Mouse (Mus musculus): ENCODE data around the gene Iqcn. TPM values are rescaled to one million over a fixed set of nuclear protein-coding genes. Genes with fewer than 3 reads are reported as not detected.
A peak's percentile ranks its signal among the peaks of the same experiment; 100 is the strongest.

The Iqcn gene
- polyA plus RNA-seq, 2 experiments from 2014 or later = not detected

GRCm38 (mm10) chr8:70679404-70679803 is 23.9 kb upstream of the Iqcn start:
- no peak for ATAC-seq

- no peak for ATAC-seq
Observed at GRCm38 (mm10) chr8:70680039-70680438, 23.2 kb upstream of the Iqcn start.

GRCm38 (mm10) chr8:70681410-70681809 is 21.8 kb upstream of the Iqcn start:
- no peak for ATAC-seq

- no peak for ATAC-seq
Observed at GRCm38 (mm10) chr8:70682193-70682592, 21.1 kb upstream of the Iqcn start.

- no peak for ATAC-seq
Observed at GRCm38 (mm10) chr8:70682692-70683091, 20.6 kb upstream of the Iqcn start.

DNA sequence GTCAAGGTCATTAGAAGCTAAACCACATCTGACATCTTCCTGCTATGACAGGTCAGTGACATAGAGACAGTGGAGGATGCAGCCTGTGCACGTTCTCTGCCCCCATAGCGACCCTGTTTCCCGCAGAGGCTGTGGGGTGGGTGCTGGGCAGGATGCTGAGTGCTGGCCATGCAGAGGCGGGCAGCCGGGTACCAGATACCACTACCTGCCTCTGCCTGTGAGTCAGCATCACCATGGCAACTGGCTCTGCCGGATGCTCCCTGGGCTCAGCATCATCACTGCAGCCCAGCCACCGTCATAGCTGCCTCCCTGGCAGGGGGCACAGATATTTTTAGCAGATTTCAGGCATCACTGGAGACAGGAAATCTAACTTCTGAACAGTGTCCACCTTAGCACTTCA is 19.0 kb upstream of the Iqcn start:
- ATAC-seq = peak; percentile 98

DNA sequence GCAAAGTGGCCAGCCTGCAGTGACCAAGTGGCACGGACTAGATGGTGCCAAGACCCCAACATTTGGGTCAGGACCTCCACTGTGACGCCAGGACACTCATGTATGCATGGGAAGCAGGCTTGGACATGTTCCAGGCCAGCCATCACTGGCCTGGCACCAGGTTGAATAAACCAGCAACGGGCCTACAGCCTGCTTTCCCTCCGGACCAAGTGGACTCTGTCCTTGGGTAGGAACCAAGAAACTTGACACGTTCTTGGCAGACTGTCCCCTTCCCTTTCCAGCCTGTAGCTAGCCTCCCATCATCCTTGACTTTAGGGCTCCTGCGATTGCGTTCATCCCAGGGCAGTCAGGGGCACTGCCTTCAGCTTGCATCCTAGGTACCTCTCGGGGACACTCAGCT is 15.7 kb upstream of the Iqcn start:
- no peak for ATAC-seq

- ATAC-seq = no peak
Observed at GRCm38 (mm10) chr8:70688136-70688535, 15.1 kb upstream of the Iqcn start.

- ATAC-seq = no peak
Observed at GRCm38 (mm10) chr8:70689892-70690390, 13.3 kb upstream of the Iqcn start.

GRCm38 (mm10) chr8:70691230-70691629 is 12.0 kb upstream of the Iqcn start:
- ATAC-seq = no peak

DNA sequence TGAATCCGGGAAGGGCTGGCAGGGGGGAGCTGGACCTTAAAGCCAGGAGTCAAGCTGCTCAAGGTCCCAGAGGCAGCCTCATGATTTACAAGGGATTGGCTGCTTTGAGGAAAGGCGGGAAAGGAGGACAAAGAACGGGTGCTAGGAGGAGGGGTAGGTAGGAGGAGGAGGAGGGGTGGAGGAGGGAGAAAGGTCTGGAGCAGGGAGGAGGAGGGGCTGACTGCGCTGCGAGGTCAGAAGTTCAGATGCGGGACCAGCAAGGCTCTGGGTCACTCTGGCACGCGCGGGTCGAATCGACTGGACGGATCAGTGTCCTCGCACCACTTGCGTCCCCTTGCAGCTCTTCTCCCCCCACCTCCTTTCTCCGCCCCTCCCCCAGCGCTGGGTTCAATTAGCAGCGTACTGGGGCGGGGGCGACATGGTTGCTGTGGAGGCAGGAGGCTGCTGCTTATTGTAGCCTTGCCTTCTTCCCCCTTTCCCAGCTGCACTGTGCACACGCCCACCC is 11.5 kb upstream of the Iqcn start:
- ATAC-seq = no peak

GRCm38 (mm10) chr8:70693636-70694035 is 9.6 kb upstream of the Iqcn start:
- no peak for ATAC-seq

GRCm38 (mm10) chr8:70695318-70696018 is 7.8 kb upstream of the Iqcn start:
- no peak for ATAC-seq

- no peak for ATAC-seq
Observed at GRCm38 (mm10) chr8:70696019-70696885, 7.0 kb upstream of the Iqcn start.

- no peak for ATAC-seq
Observed at GRCm38 (mm10) chr8:70696946-70697345, 6.3 kb upstream of the Iqcn start.

DNA sequence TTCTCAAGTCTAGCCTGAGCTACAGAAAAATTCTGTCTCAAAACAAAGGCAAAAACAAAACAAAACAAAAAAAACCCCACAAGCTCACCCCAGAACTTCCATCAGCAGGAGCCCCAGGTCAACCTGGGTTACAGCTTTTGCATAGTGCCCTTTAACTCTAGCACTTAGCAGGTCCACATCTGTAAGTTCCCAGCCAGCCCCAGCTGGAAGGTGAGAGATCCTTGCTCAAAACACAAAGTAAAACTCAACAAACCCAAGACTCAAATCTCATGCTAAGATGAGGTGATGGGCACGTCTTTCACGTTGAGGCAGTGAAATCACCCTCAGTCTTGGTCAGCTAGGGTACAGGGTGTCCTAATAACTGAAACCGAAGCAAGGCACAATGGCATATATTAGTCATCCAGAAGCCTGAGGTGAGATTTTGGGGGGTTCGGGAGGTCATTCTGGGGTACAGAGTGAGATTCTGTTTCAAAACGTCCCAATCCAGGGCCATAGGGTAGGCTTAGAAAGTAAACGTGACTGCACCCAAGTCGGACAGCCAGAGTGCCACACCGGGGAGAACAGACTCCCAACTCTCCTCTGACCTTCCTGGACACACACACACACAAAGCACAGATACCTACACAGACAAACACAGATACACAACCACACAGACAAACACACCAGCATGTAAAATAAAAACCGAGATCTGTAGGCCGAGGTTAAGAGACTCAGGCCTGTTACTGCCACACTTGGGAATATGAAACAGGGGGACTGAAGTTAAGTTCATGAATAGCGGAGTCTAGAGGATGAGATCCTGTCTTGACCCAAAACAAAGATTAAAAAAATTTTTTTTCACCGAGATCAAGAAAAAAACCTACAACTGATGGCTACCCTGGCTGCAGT is 5.6 kb upstream of the Iqcn start:
- ATAC-seq = no peak

GRCm38 (mm10) chr8:70698310-70699109 is 4.7 kb upstream of the Iqcn start, which contains the start of gene Jund:
Jund (plus strand) TSS chr8:70698949.
- peak; percentile 60 for ATAC-seq

- ATAC-seq = peak; percentile 1
Observed at GRCm38 (mm10) chr8:70699116-70699833, 4.0 kb upstream of the Iqcn start.

DNA sequence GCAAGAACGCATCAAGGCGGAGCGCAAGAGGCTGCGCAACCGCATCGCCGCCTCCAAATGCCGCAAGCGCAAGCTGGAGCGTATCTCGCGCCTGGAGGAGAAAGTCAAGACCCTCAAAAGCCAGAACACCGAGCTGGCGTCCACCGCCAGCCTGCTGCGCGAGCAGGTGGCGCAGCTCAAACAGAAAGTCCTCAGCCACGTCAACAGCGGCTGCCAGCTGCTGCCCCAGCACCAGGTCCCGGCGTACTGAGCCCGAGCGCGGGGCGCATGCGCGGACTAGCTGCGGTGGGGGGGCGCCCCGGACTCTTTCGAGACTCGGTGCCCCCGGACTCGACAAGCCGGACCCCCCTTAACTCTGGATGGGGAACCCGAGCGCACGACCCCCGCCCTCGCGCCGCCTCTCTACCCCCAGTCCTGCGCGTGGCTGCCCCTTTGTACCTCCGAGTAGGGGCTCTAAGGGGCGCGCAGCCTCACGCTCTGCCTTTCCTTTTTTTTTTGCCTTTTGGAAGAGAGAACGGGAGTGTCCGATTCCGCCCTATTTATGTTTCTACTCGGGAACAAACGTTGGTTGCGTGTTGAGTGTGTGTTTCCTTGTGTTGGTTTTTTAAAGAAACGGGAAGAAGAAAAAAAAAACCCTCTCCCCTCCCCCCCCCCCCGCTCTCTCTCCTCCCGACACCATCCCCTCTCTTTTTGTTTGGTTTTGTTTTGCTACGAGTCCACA is 3.3 kb upstream of the Iqcn start:
- no peak for ATAC-seq

- ATAC-seq = peak; percentile 4
Observed at GRCm38 (mm10) chr8:70700555-70700922, 2.7 kb upstream of the Iqcn start.
